Mouse (Mus musculus) 416B (cell line): ENCODE measurements around the gene Gm21833.
"Not testable (repeated sequence)": the region's sequence is repeated elsewhere in the genome, so short reads cannot be mapped to it uniquely, and the experiment has no call there.

Experiments used
- DNase-seq: peaks from one replicate; pipeline ENCODE4 v3.0.0; 2011; ENCODE audit warnings: low read depth

The Gm21833 gene

GRCm38 (mm10) chr16:82828082-82828481 is at the start of gene Gm21833:
Gm21833 (plus strand) TSS chr16:82828382.
- not testable (repeated sequence) for DNase-seq

DNA sequence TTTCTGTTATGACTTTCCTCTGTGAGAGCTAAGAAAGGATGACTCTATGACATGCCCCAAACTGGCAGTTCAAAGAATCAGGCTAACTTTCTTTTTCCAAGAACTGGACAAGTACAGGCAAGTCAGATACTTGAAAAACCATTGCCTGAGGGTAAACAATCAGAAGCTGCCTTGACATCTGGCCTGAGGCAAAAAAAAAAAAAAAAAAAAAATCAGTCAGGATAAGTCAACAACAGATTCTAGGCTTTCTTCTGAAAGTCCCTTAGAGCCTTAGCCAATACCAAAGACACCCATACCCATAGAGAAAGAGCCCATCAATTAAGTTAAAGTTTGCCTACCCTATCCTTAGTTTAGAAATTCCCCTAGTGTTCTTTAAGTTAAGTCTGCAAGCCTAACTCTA is 38.7 kb upstream of the Gm21833 start:
- DNase-seq, result no peak

- DNase-seq, result no peak
These were observed 31.7 kb upstream of the Gm21833 start for GRCm38 (mm10) chr16:82796489-82796888.

- DNase-seq, result no peak
These were observed 12.9 kb upstream of the Gm21833 start for GRCm38 (mm10) chr16:82815255-82815654.

- DNase-seq, result no peak
These were observed 11.6 kb upstream of the Gm21833 start for GRCm38 (mm10) chr16:82816615-82817014.

GRCm38 (mm10) chr16:82855752-82856151 is 27.6 kb downstream of the Gm21833 start:
- no peak for DNase-seq

DNA sequence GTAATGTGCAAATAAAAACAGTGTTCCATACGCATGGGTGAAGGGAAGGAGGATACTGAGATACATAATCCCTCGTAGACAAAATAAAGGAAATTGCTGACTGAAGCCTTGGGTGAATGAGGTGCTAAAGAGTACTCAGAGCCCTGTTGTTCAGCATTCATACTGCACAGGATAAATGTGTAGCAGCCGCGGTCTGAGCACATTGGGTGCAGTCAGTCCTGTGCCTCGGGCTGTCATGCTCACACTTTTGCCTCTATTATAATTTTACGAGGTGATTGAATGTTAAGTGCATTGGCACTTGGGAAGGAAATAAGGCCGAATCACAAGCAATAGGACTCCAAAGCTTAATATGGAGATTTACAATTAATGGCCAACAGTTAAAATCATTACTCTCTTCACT is 36.4 kb downstream of the Gm21833 start:
- DNase-seq, result no peak
